Mouse (Mus musculus) spleen, adult 12 weeks (tissue): ENCODE results near the gene Fscn1.

ENCODE experiments used
- DNase-seq: peaks from one replicate; pipeline ENCODE4 v3.0.0; 2022; ENCODE audit warnings: low spot score

Fscn1 gene

GRCm38 (mm10) chr5:142935642-142936335 is 24.4 kb upstream of the Fscn1 start:
- DNase-seq, result peak; percentile 35

GRCm38 (mm10) chr5:142936336-142936719 is 23.8 kb upstream of the Fscn1 start:
- peak; percentile 78 for DNase-seq

GRCm38 (mm10) chr5:142937956-142938727 is 22.0 kb upstream of the Fscn1 start:
- DNase-seq, result peak; percentile 43

- DNase-seq, result no peak
Measured at GRCm38 (mm10) chr5:142940393-142940792, 19.8 kb upstream of the Fscn1 start.

- no peak for DNase-seq
Measured at GRCm38 (mm10) chr5:142944979-142945682, 15.0 kb upstream of the Fscn1 start.

- no peak for DNase-seq
Measured at GRCm38 (mm10) chr5:142947460-142947859, 12.7 kb upstream of the Fscn1 start.

- DNase-seq, result no peak
Measured at GRCm38 (mm10) chr5:142949580-142949979, 10.6 kb upstream of the Fscn1 start.

- DNase-seq, result no peak
Measured at GRCm38 (mm10) chr5:142950405-142950804, 9.7 kb upstream of the Fscn1 start.

- no peak for DNase-seq
Measured at GRCm38 (mm10) chr5:142953641-142954040, 6.5 kb upstream of the Fscn1 start.

GRCm38 (mm10) chr5:142956956-142957703 is 3.0 kb upstream of the Fscn1 start:
- DNase-seq, result no peak

- DNase-seq, result no peak
Measured at GRCm38 (mm10) chr5:142958464-142958863, 1.7 kb upstream of the Fscn1 start.

- no peak for DNase-seq
Measured at GRCm38 (mm10) chr5:142959156-142959555, 987 bp upstream of the Fscn1 start.

- DNase-seq, result no peak
Measured at GRCm38 (mm10) chr5:142960775-142961271, 680 bp downstream of the Fscn1 start.

GRCm38 (mm10) chr5:142961398-142961880 is 1.3 kb downstream of the Fscn1 start:
- DNase-seq, result no peak

GRCm38 (mm10) chr5:142961881-142962443 is 1.8 kb downstream of the Fscn1 start:
- no peak for DNase-seq

GRCm38 (mm10) chr5:142962444-142962961 is 2.4 kb downstream of the Fscn1 start:
- no peak for DNase-seq

- no peak for DNase-seq
Measured at GRCm38 (mm10) chr5:142963003-142963704, 3.0 kb downstream of the Fscn1 start.

- DNase-seq, result no peak
Measured at GRCm38 (mm10) chr5:142963705-142964494, 3.8 kb downstream of the Fscn1 start.

- DNase-seq, result no peak
Measured at GRCm38 (mm10) chr5:142964650-142965049, 4.5 kb downstream of the Fscn1 start.

GRCm38 (mm10) chr5:142968411-142968810 is 8.3 kb downstream of the Fscn1 start:
- DNase-seq, result no peak
